Mouse (Mus musculus) urinary bladder, postnatal 14 days (tissue): ENCODE data around the gene Rps16.
A peak's percentile ranks its signal among the peaks of the same experiment; 100 is the strongest.
"Not testable (repeated sequence)": the region's sequence is repeated elsewhere in the genome, so short reads cannot be mapped to it uniquely, and the experiment has no call there.

Experiments
- DNase-seq: peaks from one replicate; pipeline ENCODE4 v3.0.0; 2021; ENCODE audit warnings: low spot score

The Rps16 gene

DNA sequence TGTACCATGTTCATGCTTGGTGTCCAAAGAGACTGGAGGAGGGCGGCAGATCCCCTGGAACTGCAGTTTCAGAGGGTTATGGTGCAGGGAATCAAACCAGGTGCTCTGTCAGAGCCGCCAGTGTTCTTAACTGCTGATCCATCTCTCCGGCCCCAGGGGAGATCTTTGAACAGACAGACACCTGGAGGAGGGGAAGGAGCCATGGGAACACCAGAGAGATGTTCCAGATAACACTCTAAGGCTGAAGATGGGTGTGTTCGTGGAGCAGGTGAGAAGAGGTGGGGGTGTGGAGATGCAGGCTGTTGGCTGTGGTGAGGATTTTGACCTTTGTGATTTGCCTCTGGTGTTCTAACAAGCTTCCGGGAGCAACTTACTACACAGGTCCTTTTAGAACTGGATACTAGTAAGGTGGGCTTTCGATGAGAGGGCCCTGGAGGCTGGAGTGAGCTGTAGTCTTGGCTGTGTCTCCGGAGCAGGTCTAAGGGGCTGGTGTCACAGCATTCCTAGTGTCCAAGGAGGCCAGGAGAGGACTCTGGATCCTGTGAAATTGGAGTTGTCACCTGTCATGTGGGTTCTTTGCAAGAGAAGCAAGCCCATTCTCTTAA, 23.5 kb downstream of the Rps16 start:
- no peak for DNase-seq

DNA sequence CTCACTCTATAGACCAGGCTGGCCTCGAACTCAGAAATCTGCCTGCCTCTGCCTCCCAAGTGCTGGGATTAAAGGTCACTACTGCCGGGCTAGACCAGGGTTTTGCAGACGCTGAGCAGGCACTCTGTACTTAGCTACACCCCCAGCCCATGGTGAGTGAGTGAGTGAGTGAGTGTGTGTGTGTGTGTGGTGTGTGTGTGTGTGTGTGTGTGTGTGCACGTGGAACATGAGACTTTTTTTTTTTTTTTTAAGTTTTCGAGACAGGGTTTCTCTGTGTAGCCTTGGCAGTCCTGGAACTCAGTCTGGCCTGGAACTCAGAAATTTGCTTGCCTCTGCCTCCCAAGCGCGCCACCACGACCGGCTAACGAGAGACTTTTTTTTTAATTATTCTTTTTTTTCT, 24.2 kb downstream of the Rps16 start:
- DNase-seq = no peak

DNA sequence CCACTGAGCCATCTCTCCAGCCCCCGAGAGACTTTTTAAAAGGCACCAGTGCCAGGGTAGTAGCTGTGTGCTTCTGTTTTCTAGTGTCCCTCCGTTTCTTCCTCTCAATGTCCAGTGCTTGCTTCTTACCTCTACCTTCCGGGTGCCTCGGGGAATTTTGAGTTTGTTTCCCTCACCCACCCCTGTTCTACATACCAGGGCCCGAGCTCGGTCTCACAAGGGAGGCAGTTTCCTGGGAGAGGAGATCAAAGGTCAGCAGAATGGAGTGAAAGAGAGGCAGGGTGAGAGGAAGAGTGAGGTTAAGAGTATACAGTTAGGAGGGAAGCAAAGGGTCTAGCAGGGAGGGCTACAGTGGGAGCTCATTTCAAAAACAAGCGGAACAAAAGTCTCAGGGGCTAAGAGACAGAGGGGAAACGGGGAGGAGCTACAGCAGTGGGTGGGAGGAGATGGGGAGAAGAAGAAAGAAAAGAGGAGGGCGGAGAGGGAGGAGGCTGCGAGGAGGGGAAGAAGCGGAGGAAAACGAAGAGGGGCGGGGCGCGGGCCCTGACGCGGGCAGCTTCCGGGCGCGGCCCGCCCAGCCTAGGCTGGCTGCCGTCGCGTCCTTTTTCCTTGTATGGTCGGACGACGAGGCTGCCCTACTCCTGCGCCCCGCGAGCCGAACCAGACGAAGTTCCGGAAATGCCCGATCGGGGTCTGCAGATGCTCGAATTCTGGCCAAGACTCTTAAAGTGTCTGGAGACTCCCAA, 24.9 kb downstream of the Rps16 start:
- DNase-seq = peak; percentile 95

DNA sequence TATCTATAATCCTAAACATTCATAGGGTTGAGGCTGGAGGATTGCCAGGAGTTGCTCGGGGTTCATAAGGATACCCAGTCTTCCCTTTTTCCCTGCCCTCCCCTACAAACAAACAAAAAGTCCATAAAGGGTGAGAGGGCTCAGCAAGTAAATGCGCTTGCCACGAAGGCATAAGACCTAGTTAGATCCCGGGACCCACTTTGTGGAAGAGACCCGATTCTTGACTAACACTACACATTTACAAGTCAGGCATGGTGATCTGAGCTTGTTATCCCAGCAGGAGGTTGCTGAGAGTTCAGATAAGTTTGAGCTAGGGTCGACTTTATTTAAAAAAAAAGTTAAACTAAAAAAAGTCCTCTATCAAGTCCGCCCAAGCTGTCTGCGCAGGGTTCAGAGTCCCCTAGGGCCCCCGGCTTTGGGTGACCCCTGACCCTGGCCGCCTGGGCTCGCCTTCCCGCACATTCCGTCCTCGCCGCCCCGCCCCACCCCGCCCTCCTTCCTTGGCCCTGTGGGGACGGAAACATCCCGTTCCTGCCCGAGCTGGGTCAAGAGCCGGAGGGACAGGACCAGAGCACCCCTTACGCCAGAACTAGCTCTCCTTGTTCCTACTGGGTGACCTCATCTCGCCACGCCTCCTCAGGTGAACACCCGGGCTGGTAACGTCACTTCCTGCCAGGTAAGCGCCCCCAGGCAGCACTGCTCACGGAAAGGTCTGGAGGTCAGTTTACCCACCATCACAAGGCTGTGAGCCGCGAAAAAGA, 25.7 kb downstream of the Rps16 start:
- DNase-seq = peak; percentile 92

DNA sequence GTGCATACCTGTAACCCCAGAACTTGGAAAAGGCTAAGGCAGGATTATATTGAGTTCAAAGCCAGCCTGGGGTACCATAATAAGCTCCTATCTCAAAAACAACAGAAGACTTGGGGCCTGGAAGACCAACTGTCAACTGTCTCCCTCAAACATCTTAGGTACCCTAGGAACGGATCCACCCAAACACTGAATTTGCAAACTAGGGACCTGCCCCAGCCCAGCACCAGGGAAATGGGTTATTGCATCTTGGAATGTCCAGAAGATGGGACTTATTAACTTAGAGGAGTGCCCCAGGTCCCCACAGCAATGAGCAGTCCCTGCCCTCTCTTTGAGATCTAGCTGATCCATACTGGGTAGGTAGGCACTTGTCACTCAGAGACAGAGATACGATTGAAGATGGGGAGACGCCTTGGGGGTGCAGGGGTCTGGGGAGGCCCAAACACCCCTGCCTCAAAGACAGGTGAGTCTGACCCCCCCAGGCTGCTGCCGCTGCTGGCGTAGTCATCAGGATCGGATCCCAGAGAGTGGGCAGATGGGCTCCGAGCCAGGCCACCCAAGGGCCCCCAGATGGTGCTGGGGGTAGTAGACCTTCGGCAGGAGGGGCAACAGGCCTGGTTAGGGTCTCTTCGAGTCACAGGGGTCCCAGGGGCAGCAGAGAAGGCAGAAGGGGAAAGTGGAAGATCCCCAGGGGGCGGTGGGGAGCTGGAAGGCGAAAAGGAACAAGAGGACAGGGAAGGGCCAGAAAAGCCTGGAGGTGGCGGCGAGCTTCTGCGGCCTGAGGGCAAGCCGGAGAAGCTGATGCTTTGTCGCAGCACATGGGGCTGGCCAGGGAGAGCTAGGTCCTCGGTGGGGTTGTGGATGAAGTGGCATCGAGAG, 27.0 kb downstream of the Rps16 start:
- DNase-seq = peak; percentile 25

DNA sequence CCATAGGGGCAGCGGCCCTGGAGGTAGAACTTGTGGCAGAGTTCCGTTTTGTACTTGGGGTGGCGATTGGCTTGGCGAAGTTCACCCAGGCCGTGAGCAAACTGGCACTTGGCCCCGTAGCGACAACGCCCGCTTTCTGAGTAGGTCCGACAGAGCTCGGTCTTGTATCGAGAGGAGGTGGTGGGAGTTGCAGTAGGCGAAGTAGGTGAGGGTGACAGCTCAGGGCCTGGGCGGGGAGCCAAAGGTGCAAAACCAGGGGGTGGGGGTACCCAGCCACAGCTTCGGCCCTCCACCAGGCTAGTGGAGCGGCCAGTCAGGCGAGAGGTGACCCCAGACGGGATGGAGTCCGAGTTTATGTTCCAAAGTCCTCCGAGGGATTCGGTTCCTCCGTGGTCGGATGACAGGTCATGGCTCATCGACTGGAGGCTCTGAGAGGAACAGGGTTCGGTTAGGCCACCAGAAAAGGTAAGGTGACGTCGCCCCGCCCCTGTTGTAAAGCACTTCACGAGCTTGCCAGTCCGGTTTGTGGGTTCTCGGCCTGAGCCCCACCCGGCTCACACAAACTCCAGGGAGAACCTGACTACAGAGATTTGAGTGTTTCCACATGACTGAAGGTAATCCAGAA, 27.7 kb downstream of the Rps16 start:
- DNase-seq = peak; percentile 89

DNA sequence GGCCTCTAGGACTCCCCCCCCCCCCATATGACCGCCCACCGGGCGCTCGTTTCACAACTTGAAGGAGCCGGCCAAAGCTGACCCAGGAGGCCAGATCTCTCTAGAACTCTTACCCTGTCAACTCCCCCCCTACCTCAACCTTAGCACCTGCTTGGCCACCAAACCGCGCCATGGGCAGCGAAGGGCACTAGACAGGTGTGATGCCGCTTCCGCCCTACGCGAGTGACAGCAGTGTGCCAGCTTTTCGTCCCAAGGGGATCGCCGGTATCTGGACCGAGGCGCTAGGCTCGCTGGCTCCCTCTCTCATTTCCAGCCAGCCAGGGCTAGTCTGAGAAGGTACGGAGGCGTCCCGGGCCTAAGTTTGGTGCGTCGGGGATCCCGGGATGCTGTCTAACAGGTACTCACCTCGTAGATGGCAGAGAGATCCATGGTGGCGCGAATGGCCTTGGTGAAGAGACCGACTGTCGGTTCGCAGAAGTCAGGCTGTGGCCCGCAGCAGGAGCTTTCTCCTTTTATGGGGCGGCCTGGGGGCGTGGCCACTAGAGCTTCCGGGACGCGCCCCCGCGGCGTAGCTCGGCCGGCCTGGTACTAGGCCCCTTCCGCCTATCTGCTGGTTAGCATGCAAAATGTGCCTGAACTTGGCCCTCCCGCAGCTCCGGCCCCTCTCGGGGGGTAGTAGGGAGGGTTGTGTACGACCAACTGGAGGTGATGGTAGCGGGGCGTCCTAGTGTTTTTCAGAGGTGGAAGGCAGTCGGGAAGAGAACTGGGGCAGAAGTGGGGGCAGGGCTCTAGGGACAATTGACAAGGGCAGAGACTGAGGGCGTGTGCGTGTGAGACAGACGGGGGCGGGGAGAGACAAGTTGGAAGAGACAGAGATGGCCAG, 28.6 kb downstream of the Rps16 start:
- peak; percentile 98 for DNase-seq

DNA sequence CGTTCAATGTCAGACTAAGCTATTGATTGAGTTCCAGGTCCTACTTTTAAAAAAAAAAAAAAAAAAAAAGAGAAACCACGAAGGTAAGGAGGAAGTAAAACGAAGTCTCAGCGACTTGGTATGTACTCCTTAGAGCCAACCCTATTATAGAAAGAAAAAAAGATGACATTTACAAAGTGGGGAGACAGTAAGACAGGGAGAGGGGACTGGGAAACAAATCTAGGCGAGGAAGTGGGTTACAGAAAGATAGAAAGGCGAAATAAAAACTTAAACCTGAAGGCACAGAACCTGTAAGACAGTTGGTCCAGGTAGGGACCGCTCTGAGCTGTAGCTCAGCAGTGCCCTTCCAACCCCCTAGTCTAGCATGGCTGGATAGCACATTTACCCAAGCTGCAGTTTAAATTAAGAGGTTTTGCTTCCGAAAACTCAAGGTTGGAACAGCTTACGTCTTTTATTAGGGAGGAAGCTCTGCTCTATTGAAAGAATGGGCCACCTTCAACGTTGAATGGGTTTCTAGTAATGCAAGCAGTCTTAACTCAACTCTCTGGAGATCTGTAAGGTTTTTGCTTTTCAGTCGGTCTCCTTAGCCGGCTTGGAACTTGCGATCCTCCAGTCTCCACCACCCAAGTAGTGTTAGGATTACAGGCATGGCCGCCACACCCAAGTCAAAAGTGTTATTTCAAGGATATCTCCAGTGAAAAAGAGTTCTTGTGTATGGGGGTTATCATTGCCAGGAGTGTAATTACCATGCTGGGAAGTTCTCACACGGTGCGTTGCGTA, 30.0 kb downstream of the Rps16 start, which contains the start of gene Zfp36:
Gene Zfp36 (minus strand): TSS at position 17 of the 780 bp plus-strand sequence.
- DNase-seq = peak; percentile 3

DNA sequence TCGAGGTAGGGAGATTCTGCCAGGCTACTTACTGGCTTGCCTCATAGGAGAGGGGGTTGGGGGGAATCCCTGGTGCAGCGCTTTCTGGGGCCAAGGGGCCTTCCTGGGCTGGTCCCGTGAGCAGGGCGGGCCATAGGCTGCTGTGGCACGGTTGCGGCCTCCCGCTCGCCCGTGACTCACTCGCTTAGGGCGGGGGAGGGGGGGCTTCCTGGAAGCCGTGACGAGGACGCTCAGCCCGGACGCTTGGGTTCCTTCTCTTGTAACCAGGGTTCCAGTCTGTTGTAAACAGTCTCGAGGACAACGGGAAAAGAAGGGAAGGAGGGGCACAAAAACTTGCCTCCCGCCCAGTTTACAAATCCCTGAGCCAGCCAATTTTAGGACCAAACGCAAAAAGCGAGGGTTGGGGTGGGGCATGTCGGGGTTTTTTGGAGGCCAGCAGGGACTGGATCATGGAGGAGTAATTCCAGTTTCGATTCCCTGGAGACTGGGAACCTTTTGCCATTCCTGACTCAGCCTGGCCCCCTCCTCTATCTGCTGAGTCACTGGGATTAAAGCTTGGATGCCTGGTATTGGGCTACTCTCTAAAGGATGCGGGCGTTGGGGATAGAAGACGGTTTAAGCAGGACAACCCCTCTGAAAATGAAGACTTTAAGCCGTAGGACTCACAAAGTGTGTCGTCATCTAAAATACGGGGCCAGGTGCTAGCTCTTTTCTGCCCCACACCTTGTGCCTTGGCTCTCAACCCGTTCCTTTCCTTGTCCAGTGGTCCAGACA, 30.8 kb downstream of the Rps16 start:
- peak; percentile 88 for DNase-seq

DNA sequence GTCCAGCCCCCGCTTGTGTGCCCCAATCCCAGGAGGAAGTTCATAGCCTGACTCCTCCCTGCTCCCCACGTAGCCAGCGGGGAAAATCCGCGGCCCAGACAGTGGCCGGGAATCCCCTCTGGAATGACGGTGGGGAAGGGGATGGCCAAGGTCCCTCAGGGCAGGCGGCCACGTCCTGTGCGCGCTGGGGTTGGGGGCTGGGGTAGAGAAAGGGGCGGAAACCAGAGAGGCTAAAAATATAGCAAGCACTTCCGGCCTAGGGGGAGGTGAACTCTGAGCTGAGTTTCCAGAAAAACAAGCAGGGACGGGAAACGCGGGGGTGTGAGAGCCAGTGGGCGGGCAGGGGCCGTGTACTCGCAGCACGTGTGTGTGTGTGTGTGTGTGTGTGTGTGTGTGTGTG, 31.5 kb downstream of the Rps16 start:
- DNase-seq = peak; percentile 91

DNA sequence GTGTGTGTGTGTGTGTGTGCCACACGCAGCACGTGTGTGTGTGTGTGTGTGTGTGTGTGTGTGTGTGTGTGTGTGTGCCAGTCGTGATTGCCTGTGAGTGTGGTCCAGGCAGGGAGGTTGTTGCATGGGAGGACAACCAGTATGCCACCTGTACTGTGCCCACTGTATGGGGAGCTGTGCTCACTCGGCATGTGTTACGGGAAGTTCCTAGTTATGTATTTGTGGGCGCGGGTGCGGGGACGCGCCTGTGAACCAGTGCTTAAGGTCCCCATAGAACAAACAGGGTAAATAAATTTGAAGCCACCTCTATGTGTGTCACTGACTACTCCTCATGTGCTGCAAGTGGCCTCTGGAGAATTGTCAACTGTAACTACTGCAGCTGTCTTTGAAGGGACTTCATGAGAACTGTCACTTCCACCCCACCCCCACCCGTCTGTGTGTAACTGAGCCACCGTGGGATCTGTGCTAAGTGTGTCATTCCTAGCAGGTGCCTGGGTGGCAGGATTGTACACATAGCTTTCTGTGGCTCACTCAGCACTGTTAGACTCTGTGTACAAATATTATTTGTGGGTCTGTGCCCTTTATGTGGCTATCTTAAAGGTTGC, 32.0 kb downstream of the Rps16 start:
- DNase-seq = no peak

DNA sequence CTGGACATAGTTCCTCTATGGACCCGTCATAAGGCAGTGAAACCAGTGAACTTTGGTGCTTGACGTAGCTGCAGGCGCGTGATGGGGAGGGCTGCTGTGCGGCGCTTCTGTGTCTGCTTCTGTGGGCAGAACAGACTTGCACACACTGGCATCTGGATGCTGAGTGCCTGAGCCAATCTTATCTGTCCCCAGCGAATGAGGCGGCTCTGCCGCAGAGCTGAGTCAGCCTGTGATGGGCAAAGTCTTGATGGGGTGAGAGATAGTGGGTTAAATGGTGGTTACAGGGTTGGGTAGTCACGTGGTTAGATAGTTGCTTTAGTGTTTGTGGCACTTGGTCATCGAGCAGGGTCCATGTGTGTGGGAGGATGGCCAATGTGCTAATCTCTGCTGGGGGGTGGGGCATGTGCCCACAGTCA, 32.5 kb downstream of the Rps16 start:
- peak; percentile 69 for DNase-seq

DNA sequence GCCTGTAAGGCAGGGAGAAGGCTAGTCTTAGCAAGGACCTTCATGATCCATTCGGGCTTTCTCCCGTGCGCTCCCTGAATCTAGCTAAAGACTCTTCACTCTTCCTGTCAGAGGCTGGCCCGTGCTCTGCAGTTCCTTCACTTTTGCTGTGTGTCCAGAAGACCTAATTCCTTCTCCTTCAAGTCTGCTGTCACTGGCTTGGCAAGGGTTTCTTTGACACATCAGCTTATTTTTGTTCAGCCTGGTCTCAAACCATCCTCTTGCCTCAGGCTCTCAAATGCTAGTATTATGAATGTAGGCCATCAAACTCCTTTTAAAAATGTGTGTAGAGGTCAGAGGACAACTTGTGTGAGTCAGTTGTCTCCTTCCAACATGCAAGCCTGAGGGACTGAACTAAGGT, 33.2 kb downstream of the Rps16 start:
- DNase-seq = no peak

DNA sequence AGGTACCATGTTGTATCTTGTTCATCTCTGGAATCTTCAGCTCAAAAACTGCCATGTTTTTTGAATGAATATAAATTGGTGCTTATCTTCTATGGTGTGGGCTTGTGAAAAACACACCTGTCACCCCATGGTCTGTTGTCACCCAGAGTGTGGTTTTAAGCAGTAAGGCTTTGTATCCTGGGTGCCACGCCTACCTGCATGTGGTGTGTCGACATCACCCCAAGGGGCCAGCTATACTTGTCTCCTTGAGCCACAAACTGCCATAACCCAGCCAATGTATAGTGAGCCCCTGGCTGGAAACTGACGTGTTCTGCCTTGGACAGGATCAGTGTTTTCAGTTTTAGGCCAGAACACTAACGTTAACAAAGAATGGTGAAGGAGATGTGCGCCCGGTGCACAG, 33.7 kb downstream of the Rps16 start:
- DNase-seq = no peak

DNA sequence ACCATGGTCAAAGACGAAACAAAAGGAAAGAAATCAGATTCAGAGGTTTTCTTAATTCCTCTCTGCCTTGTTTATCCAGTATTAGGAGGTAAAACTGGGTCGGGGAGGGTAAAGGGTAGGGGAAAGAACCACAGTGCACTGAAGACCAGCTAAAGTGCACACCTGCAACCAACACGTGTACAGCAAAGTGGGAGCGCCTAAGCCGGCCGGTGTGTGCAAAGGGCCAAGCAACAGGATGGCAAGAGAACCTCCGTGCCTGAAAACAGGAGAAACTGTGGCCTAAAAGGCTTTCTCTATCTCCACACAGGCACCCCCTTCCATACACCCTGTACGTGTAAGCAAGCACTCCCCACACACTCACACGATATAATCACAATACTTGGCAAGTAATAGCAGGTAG, 34.7 kb downstream of the Rps16 start:
- DNase-seq = no peak

DNA sequence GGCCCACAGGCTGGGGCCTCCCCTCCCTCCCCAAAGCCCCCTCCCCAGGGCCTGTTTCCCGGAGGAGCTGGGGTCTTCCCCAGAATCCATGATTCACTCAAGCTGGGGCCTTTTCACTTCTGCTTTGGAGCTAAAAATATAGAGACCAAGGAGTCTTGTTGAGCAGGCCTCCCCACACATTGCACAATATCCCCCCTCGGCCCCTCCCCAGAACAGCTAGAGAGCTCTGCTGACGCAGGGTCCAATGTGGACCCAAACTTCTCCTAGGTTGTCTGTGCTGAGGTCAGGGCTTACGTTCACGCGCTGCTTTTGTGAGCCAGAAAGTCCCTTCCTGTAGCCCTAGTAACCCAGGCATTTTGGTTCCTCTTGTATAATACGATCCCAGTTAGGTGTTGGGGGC, 35.6 kb downstream of the Rps16 start:
- DNase-seq = peak; percentile 29

DNA sequence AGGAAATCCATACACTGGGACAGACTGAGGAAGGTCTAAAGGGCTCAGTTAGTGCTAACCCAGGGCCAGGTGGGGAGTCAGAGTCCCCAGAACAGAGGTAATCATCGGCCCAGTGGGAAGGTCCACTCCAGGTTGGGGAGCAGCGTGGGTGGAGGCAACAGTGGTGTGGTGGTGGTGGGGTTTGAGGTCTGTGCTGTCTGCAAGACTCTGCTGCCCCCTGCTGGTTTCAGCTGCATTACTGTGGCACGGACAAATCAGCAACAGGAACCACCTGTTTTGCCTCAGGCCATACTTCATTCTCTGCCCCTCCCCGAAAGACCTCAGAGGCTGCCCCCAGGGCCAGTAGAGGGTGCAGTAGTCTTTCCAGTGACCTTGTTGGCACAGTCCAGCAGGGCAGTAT, 36.0 kb downstream of the Rps16 start:
- DNase-seq = peak; percentile 90

DNA sequence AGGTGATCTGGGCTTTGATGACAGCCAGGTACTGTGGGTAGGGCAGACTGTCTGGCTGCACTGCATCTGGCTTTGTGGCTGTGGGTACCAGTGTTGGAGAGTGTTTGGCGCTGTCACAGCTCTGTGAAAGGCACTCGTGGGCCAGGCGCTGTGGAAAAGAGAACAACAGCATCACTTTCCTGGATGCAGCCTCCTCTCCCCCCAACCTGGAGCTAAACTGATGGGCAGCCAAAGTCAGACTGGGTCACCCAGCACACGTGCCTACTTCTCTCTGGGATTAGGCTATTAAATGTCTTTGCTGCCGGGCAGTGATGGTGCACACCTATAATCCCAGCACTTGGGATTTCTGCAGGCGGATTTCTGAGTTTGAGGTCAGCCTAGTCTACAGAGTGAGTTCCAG, 36.4 kb downstream of the Rps16 start:
- DNase-seq = not testable (repeated sequence)

DNA sequence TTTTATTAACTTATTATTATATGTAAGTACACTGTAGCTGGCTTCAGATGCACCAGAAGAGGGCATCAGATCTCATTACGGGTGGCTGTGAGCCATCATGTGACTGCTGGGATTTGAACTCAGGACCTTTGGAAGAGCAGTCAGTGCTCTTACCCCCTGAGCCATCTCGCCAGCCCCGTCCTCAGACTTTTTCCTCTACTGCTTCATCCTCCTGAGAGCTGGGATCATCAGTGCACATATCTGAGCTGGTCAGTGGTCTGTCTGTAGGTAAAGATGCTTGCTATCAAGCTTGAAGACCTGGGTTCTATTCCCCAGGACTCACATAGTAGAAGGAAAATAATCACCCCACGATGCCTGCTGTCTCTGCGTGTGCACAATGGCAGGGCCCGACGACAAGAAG, 36.9 kb downstream of the Rps16 start:
- DNase-seq = not testable (repeated sequence)
